Mouse (Mus musculus) bone marrow, adult 2 months (tissue): ENCODE results near the gene Arhgdia.

ENCODE experiments used
- CTCF ChIP-seq: fragments of 200-500 bp; IDR thresholded peaks from 2 replicates; pipeline ENCODE4 v1.5.1; 2011; ENCODE audit warnings: low read length, control low read depth; ENCODE audit not compliant: control insufficient read depth, insufficient read depth
- POLR2A ChIP-seq: fragments of 200-500 bp; IDR thresholded peaks from 2 replicates; pipeline ENCODE4 v1.6.1; 2011; ENCODE audit warnings: low read depth, mild to moderate bottlenecking, control low read depth, low read length, borderline replicate concordance; ENCODE audit not compliant: control insufficient read depth

GRCm38 (mm10) chr11:120580190-120580589 is 1.2 kb downstream of the Arhgdia start:
- no peak for TF ChIP-seq CTCF
- TF ChIP-seq POLR2A = no peak
